Mouse (Mus musculus) heart, embryonic 16.5 days (tissue): ENCODE results near the gene St8sia4. TPM values are rescaled to one million over a fixed set of nuclear protein-coding genes. Genes with fewer than 3 reads are reported as not detected.

Experiments used
- ATAC-seq: fragments of 200-750 bp; cut with Nextera tagmentation; replicated peaks from 2 replicates; pipeline ENCODE4 v1.8.0; 2017; ENCODE audit warnings: moderate number of reproducible peaks; ENCODE audit not compliant: insufficient read depth, low FRiP score; ENCODE audit errors: extremely low read depth
- H3K27ac ChIP-seq: fragments of 300-500 bp; sonication (generic); 2 replicates; pipeline ENCODE4 v1.5.1; 2014; ENCODE audit warnings: mild to moderate bottlenecking, low read length, control low read depth, moderate library complexity
- H3K27me3 ChIP-seq: fragments of 300-500 bp; sonication (generic); 2 replicates; pipeline ENCODE4 v1.6.1; 2014; ENCODE audit warnings: low read length, mixed read lengths; ENCODE audit not compliant: control insufficient read depth, insufficient read depth
- H3K36me3 ChIP-seq: fragments of 300-500 bp; sonication (generic); 2 replicates; pipeline ENCODE4 v1.6.1; 2014; ENCODE audit not compliant: control insufficient read depth, insufficient read depth
- H3K4me1 ChIP-seq: fragments of 300-500 bp; sonication (generic); 2 replicates; pipeline ENCODE4 v1.6.1; 2014; ENCODE audit warnings: low read length, mixed read lengths; ENCODE audit not compliant: control insufficient read depth, insufficient read depth
- H3K4me2 ChIP-seq: fragments of 300-500 bp; sonication (generic); 2 replicates; pipeline ENCODE4 v1.6.1; 2014; ENCODE audit warnings: low read depth, mild to moderate bottlenecking, control low read depth, low read length
- H3K4me3 ChIP-seq: fragments of 300-500 bp; sonication (generic); 2 replicates; pipeline ENCODE4 v1.5.1; 2014; ENCODE audit warnings: mild to moderate bottlenecking, control low read depth, low read length
- H3K9ac ChIP-seq: fragments of 300-500 bp; sonication (generic); 2 replicates; pipeline ENCODE4 v1.6.1; 2014; ENCODE audit warnings: low read length, control low read depth
- H3K9me3 ChIP-seq: fragments of 300-500 bp; sonication (generic); replicated peaks from 2 replicates; pipeline ENCODE4 v1.6.1; 2016; ENCODE audit warnings: low read length; ENCODE audit not compliant: control insufficient read depth
- WGBS: fragments of 180-500 bp; shearing (Covaris S2); extraction: QIAGEN DNeasy Blood & Tissue Kit; methylation state at CpG from one replicate; pipeline ENCODE4 v1.1.7; 2014; 5-methylcytosine and 5-hydroxymethylcytosine counted together
- polyA plus RNA-seq: library from polyadenylated mRNA; unstranded; fragments of >200 nt; fragmentation: Nextera tagmentation; extraction: Ambion mirVana; gene quantifications from 2 replicates; pipeline ENCODE4 v1.2.1, GENCODE M21; 2015

Gene St8sia4
- polyA plus RNA-seq, 1 experiment from 2014 or later = 3.5 TPM

GRCm38 (mm10) chr1:95664321-95664825 is 3.0 kb downstream of the St8sia4 start:
- Histone ChIP-seq H3K27ac (no peak overlapping the region), H3K9ac (no peak overlapping the region), H3K27me3 (peaks cover 5% of the 10 kb centered on the region), H3K36me3 (no peaks in the 10 kb centered on the region), H3K4me2 (peak overlapping the region; percentile 78), H3K4me1 (peaks cover 2% of the 10 kb centered on the region; the same call in 1 of the 2 replicates), H3K4me3 (no peak overlapping the region), H3K9me3 (no peaks in the 10 kb centered on the region)
- no peak for ATAC-seq
- 27% methylated on average over 4 of the region's 4 CpGs for WGBS

- Histone ChIP-seq H3K4me2 (no peak overlapping the region), H3K9me3 (no peaks in the 10 kb centered on the region), H3K27me3 (no peaks in the 10 kb centered on the region), H3K4me3 (no peak overlapping the region), H3K4me1 (no peaks in the 10 kb centered on the region), H3K9ac (no peak overlapping the region), H3K36me3 (no peaks in the 10 kb centered on the region), H3K27ac (no peak overlapping the region)
- ATAC-seq = no peak
- 64% methylated on average over 5 of the region's 5 CpGs for WGBS
Measured at GRCm38 (mm10) chr1:95657051-95657668, 10.2 kb downstream of the St8sia4 start.

GRCm38 (mm10) chr1:95655564-95655963 is 11.8 kb downstream of the St8sia4 start:
- 74% methylated on average over 9 of the region's 9 CpGs for WGBS
- Histone ChIP-seq H3K4me2 (no peak overlapping the region), H3K9me3 (no peaks in the 10 kb centered on the region), H3K27ac (no peak overlapping the region), H3K4me3 (no peak overlapping the region), H3K36me3 (no peaks in the 10 kb centered on the region), H3K9ac (no peak overlapping the region), H3K4me1 (no peaks in the 10 kb centered on the region), H3K27me3 (no peaks in the 10 kb centered on the region)
- no peak for ATAC-seq

- Histone ChIP-seq H3K27me3 (no peaks in the 10 kb centered on the region), H3K9ac (no peak overlapping the region), H3K4me1 (no peaks in the 10 kb centered on the region), H3K9me3 (no peaks in the 10 kb centered on the region), H3K4me2 (no peak overlapping the region), H3K27ac (no peak overlapping the region), H3K4me3 (no peak overlapping the region), H3K36me3 (no peaks in the 10 kb centered on the region)
- 73% methylated on average over 8 of the region's 8 CpGs for WGBS
- ATAC-seq = no peak
Measured at GRCm38 (mm10) chr1:95653445-95653844, 13.9 kb downstream of the St8sia4 start.

- Histone ChIP-seq H3K4me3 (no peak overlapping the region), H3K27ac (no peak overlapping the region), H3K36me3 (no peaks in the 10 kb centered on the region), H3K9ac (no peak overlapping the region), H3K9me3 (no peaks in the 10 kb centered on the region), H3K27me3 (no peaks in the 10 kb centered on the region), H3K4me1 (no peaks in the 10 kb centered on the region), H3K4me2 (no peak overlapping the region)
- ATAC-seq = no peak
- WGBS = 60% methylated on average over 2 of the region's 2 CpGs
Measured at GRCm38 (mm10) chr1:95644292-95644691, 23.1 kb downstream of the St8sia4 start.

- Histone ChIP-seq H3K27ac (no peak overlapping the region), H3K4me2 (no peak overlapping the region), H3K4me1 (no peaks in the 10 kb centered on the region), H3K4me3 (no peak overlapping the region), H3K36me3 (no peaks in the 10 kb centered on the region), H3K9me3 (no peaks in the 10 kb centered on the region), H3K27me3 (no peaks in the 10 kb centered on the region), H3K9ac (no peak overlapping the region)
- no peak for ATAC-seq
- WGBS = 89% methylated on average over 3 of the region's 3 CpGs
Measured at GRCm38 (mm10) chr1:95639001-95639400, 28.4 kb downstream of the St8sia4 start.

- no peak overlapping the region for H3K9ac ChIP-seq
- no peak for ATAC-seq
- H3K4me1 ChIP-seq = no peaks in the 10 kb centered on the region
- H3K4me3 ChIP-seq = no peak overlapping the region
- 57% methylated on average over 5 of the region's 5 CpGs for WGBS
- H3K27me3 ChIP-seq = no peaks in the 10 kb centered on the region
- no peaks in the 10 kb centered on the region for H3K36me3 ChIP-seq
- no peak overlapping the region for H3K4me2 ChIP-seq
- no peak overlapping the region for H3K27ac ChIP-seq
- H3K9me3 ChIP-seq = no peaks in the 10 kb centered on the region
Measured at GRCm38 (mm10) chr1:95624376-95624775, 43.0 kb downstream of the St8sia4 start.

- ATAC-seq = no peak
- H3K27ac ChIP-seq = no peak overlapping the region
- H3K9me3 ChIP-seq = no peaks in the 10 kb centered on the region
- no peak overlapping the region for H3K4me3 ChIP-seq
- no peaks in the 10 kb centered on the region for H3K4me1 ChIP-seq
- no peaks in the 10 kb centered on the region for H3K27me3 ChIP-seq
- no peak overlapping the region for H3K9ac ChIP-seq
- H3K4me2 ChIP-seq = no peak overlapping the region
- 41% methylated on average over 3 of the region's 3 CpGs for WGBS
- H3K36me3 ChIP-seq = no peaks in the 10 kb centered on the region
Measured at GRCm38 (mm10) chr1:95618647-95619046, 48.7 kb downstream of the St8sia4 start.

GRCm38 (mm10) chr1:95618125-95618524 is 49.2 kb downstream of the St8sia4 start:
- Histone ChIP-seq H3K36me3 (no peaks in the 10 kb centered on the region), H3K4me2 (no peak overlapping the region), H3K9me3 (no peaks in the 10 kb centered on the region), H3K27me3 (no peaks in the 10 kb centered on the region), H3K4me3 (no peak overlapping the region), H3K9ac (no peak overlapping the region), H3K4me1 (no peaks in the 10 kb centered on the region), H3K27ac (no peak overlapping the region)
- ATAC-seq = no peak
- WGBS = 48% methylated on average over 3 of the region's 3 CpGs
